Mouse (Mus musculus): Measurements from ENCODE around the gene Hif3a. TPM values are rescaled to one million over a fixed set of nuclear protein-coding genes. Genes with fewer than 3 reads are reported as not detected.

Gene Hif3a
- total RNA-seq, 1 experiment, result 2.3 TPM

- Histone ChIP-seq H3K9me3 (ENCODE audit: control insufficient read depth, insufficient read depth, low read depth, low read length) (no peaks in the 10 kb centered on the region), H3K4me3 (ENCODE audit: insufficient read depth in 1 of 2, low read depth in 1 of 2, low read length in 2 of 2, poor library complexity in 1 of 2, severe bottlenecking in 1 of 2) (no peak overlapping the region), H3K36me3 (ENCODE audit: control insufficient read depth, insufficient read depth, low read length, poor library complexity, severe bottlenecking) (no peaks in the 10 kb centered on the region), H3K27ac (ENCODE audit: insufficient read depth, low read depth, low read length, poor library complexity, severe bottlenecking) (no peak overlapping the region), H3K9ac (ENCODE audit: insufficient read depth, low read depth, low read length, poor library complexity, severe bottlenecking) (no peak overlapping the region), H3K4me1 (ENCODE audit: control insufficient read depth in 2 of 2, insufficient read depth in 2 of 2, low read length in 2 of 2, poor library complexity in 1 of 2) (peaks cover 3 to 7% of the 10 kb centered on the region in 2 experiments; a peak in 3 of 4 replicates)
- in situ Hi-C loops (cut with MboI; ENCODE audit: low sequenced_read_pairs in 2 of 2, unreplicated experiment in 2 of 2), result no loop called here
- no peak for TF ChIP-seq HCFC1 (IDR thresholded peaks at IDR 0.05; ENCODE audit: borderline replicate concordance, insufficient read depth, low read length)
- no peak for TF ChIP-seq ZNF384 (IDR thresholded peaks at IDR 0.05; ENCODE audit: low read depth, low read length)
- no peak for TF ChIP-seq CHD2 (IDR thresholded peaks at IDR 0.05; ENCODE audit: low read depth, low read length)
- TF ChIP-seq MAFK (IDR thresholded peaks at IDR 0.05; ENCODE audit: insufficient read depth, low read depth, low read length), result no peak
- TF ChIP-seq ZC3H11A (IDR thresholded peaks at IDR 0.05; ENCODE audit: borderline replicate concordance, low read depth, low read length), result no peak
- no peak for DNase-seq (ENCODE audit: low read depth, low spot score)
These were observed 6.8 kb downstream of the Hif3a start for GRCm38 (mm10) chr7:17055287-17055946.

DNA sequence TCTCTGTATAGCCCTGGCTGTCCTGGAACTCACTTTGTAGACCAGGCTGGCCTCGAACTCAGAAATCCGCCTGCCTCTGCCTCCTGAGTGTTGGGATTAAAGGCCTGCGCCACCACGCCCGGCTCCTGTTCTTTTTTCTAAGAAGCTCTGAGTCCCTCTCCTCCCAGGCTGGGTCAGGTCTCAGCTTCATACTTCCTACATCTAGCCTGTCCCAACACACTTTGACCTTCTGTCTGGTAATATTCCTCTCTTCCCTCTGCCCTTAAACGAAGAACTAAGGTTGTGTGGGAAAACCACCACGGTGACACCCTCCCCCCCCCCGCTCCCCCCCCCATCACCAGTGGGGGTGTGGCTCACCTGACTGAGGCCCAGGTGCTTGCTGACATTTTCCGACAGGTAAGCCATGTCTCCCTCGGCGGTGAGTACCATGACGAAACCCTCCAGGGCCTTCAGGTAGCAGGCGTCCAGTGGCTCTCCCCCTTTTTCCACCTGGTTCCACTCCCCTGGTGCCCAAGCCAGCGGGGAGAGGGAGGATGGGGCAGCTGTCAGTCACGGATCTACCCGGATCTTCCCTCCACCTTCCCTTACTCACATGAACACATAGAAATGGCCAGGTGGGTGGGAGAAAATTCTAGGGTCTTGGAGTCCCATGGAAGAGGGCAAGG lies 7.8 kb downstream of the Hif3a start:
- no peaks in the 10 kb centered on the region for H3K9me3 ChIP-seq (ENCODE audit: control insufficient read depth, insufficient read depth, low read depth, low read length)
- no peak overlapping the region for H3K27ac ChIP-seq (ENCODE audit: insufficient read depth, low read depth, low read length, poor library complexity, severe bottlenecking)
- in situ Hi-C loops (cut with MboI; ENCODE audit: low sequenced_read_pairs in 2 of 2, unreplicated experiment in 2 of 2), result no loop called here
- no peak overlapping the region for H3K9ac ChIP-seq (ENCODE audit: insufficient read depth, low read depth, low read length, poor library complexity, severe bottlenecking)
- H3K36me3 ChIP-seq (ENCODE audit: control insufficient read depth, insufficient read depth, low read length, poor library complexity, severe bottlenecking), result no peaks in the 10 kb centered on the region
- TF ChIP-seq ZC3H11A (IDR thresholded peaks at IDR 0.05; ENCODE audit: borderline replicate concordance, low read depth, low read length), result no peak
- no peak for TF ChIP-seq CHD2 (IDR thresholded peaks at IDR 0.05; ENCODE audit: low read depth, low read length)
- TF ChIP-seq HCFC1 (IDR thresholded peaks at IDR 0.05; ENCODE audit: borderline replicate concordance, insufficient read depth, low read length), result no peak
- no peak for TF ChIP-seq ZNF384 (IDR thresholded peaks at IDR 0.05; ENCODE audit: low read depth, low read length)
- no peak for TF ChIP-seq MAFK (IDR thresholded peaks at IDR 0.05; ENCODE audit: insufficient read depth, low read depth, low read length)
- H3K4me3 ChIP-seq (ENCODE audit: insufficient read depth in 1 of 2, low read depth in 1 of 2, low read length in 2 of 2, poor library complexity in 1 of 2, severe bottlenecking in 1 of 2), result no peak overlapping the region
- DNase-seq (ENCODE audit: low read depth, low spot score), result no peak
- peaks cover 3 to 8% of the 10 kb centered on the region in 2 experiments; a peak in 3 of 4 replicates for H3K4me1 ChIP-seq (ENCODE audit: control insufficient read depth in 2 of 2, insufficient read depth in 2 of 2, low read length in 2 of 2, poor library complexity in 1 of 2)

GRCm38 (mm10) chr7:17050933-17051594 lies 11.2 kb downstream of the Hif3a start:
- no peak overlapping the region for H3K9ac ChIP-seq (ENCODE audit: insufficient read depth, low read depth, low read length, poor library complexity, severe bottlenecking)
- no peak overlapping the region for H3K4me3 ChIP-seq (ENCODE audit: insufficient read depth in 1 of 2, low read depth in 1 of 2, low read length in 2 of 2, poor library complexity in 1 of 2, severe bottlenecking in 1 of 2)
- H3K9me3 ChIP-seq (ENCODE audit: control insufficient read depth, insufficient read depth, low read depth, low read length), result no peaks in the 10 kb centered on the region
- in situ Hi-C loops (cut with MboI; ENCODE audit: low sequenced_read_pairs in 2 of 2, unreplicated experiment in 2 of 2), result no loop called here
- peaks cover 0 to 4% of the 10 kb centered on the region in 2 experiments; a peak in 2 of 4 replicates for H3K4me1 ChIP-seq (ENCODE audit: control insufficient read depth in 2 of 2, insufficient read depth in 2 of 2, low read length in 2 of 2, poor library complexity in 1 of 2)
- TF ChIP-seq HCFC1 (IDR thresholded peaks at IDR 0.05; ENCODE audit: borderline replicate concordance, insufficient read depth, low read length) (no peak), ZNF384 (IDR thresholded peaks at IDR 0.05; ENCODE audit: low read depth, low read length) (no peak), ZC3H11A (IDR thresholded peaks at IDR 0.05; ENCODE audit: borderline replicate concordance, low read depth, low read length) (no peak), CHD2 (IDR thresholded peaks at IDR 0.05; ENCODE audit: low read depth, low read length) (no peak)
- H3K27ac ChIP-seq (ENCODE audit: insufficient read depth, low read depth, low read length, poor library complexity, severe bottlenecking), result no peak overlapping the region
- peaks cover 4% of the 10 kb centered on the region; the same call in 1 of the 2 replicates for H3K36me3 ChIP-seq (ENCODE audit: control insufficient read depth, insufficient read depth, low read length, poor library complexity, severe bottlenecking)
- DNase-seq (ENCODE audit: low read depth, low spot score), result no peak

DNA sequence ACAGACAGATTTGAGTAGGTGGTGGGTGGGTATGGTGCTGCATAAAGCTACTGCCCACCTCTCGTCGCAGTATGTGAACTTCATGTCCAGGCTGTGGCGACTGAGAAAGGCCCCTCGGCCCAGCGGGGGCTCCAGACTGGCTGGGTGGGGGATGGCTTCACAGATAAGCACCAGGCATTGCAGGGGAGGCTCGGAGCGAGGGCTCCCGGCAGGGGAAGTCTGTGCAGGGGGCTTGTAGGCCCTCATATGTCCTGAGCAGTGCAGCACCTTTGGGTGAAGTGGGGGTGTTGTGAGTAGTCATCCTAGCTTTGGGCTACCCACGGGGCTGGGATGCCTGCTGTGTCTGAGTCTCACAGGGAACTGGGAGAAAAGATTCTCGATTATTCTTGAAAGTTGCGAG lies 11.7 kb downstream of the Hif3a start:
- in situ Hi-C loops (cut with MboI; ENCODE audit: low sequenced_read_pairs in 2 of 2, unreplicated experiment in 2 of 2), result no loop called here
- no peak for TF ChIP-seq ZC3H11A (IDR thresholded peaks at IDR 0.05; ENCODE audit: borderline replicate concordance, low read depth, low read length)
- no peak for TF ChIP-seq HCFC1 (IDR thresholded peaks at IDR 0.05; ENCODE audit: borderline replicate concordance, insufficient read depth, low read length)
- no peak for TF ChIP-seq CHD2 (IDR thresholded peaks at IDR 0.05; ENCODE audit: low read depth, low read length)
- Histone ChIP-seq H3K9me3 (ENCODE audit: control insufficient read depth, insufficient read depth, low read depth, low read length) (no peaks in the 10 kb centered on the region), H3K27ac (ENCODE audit: insufficient read depth, low read depth, low read length, poor library complexity, severe bottlenecking) (no peak overlapping the region), H3K36me3 (ENCODE audit: control insufficient read depth, insufficient read depth, low read length, poor library complexity, severe bottlenecking) (peaks cover 4% of the 10 kb centered on the region; the same call in 1 of the 2 replicates), H3K4me1 (ENCODE audit: control insufficient read depth in 2 of 2, insufficient read depth in 2 of 2, low read length in 2 of 2, poor library complexity in 1 of 2) (peaks cover 0 to 4% of the 10 kb centered on the region in 2 experiments; a peak in 2 of 4 replicates), H3K4me3 (ENCODE audit: insufficient read depth in 1 of 2, low read depth in 1 of 2, low read length in 2 of 2, poor library complexity in 1 of 2, severe bottlenecking in 1 of 2) (no peak overlapping the region), H3K9ac (ENCODE audit: insufficient read depth, low read depth, low read length, poor library complexity, severe bottlenecking) (no peak overlapping the region)
- DNase-seq (ENCODE audit: low read depth, low spot score), result no peak

Data from ES-E14 (cell line).